Mouse (Mus musculus) urinary bladder, adult 2 months (tissue): ENCODE results near the gene Gm5426. TPM values are rescaled to one million over a fixed set of nuclear protein-coding genes. Genes with fewer than 3 reads are reported as not detected.

Experiments used
- polyA plus RNA-seq: library from polyadenylated mRNA; depleted of rRNA; stranded (reverse); fragments of >200 nt; gene quantifications from 2 replicates; pipeline ENCODE4 v1.2.3, GENCODE M21; 2012; rRNA removed

Gm5426 gene
- polyA plus RNA-seq, 1 experiment: not detected

Other genes starting within 250 kb of the Gm5426 start
- 14.5 and 16.6 TPM in 2 replicates for gene Eea1, start 196.0 kb upstream of the Gm5426 start, polyA plus RNA-seq